Mouse (Mus musculus) hindbrain, embryonic 11.5 days (tissue): ENCODE measurements at regions not wholly inside any gene's neighbourhood (a gene's known extent, or its start where the extent isn't known, plus 50 kb on each side); places are given as distances from the start of the nearest gene placed in this dataset.

Source experiments
- ATAC-seq: fragments of 200-750 bp; cut with Nextera tagmentation; 2 replicates; pipeline ENCODE4 v1.8.0; 2017; ENCODE audit warnings: mild to moderate bottlenecking, moderate TSS enrichment, moderate library complexity; ENCODE audit not compliant: low FRiP score
- DNase-seq: peaks from one replicate; pipeline ENCODE4 v3.0.0-alpha.2; 2015; ENCODE audit warnings: low spot score
- H3K27ac ChIP-seq: fragments of 300-500 bp; sonication (generic); 2 replicates; pipeline ENCODE4 v1.5.1; 2014; ENCODE audit warnings: mild to moderate bottlenecking, low read depth, low read length
- H3K27me3 ChIP-seq: fragments of 300-500 bp; sonication (generic); 2 replicates; pipeline ENCODE4 v1.6.1; 2014; ENCODE audit warnings: mild to moderate bottlenecking, low read length, moderate library complexity, mixed read lengths; ENCODE audit not compliant: control insufficient read depth, insufficient read depth
- H3K36me3 ChIP-seq: fragments of 300-500 bp; sonication (generic); 2 replicates; pipeline ENCODE4 v1.6.1; 2014; ENCODE audit warnings: mild to moderate bottlenecking, low read length, moderate library complexity, mixed read lengths; ENCODE audit not compliant: control insufficient read depth, insufficient read depth
- H3K4me1 ChIP-seq: fragments of 300-500 bp; sonication (generic); replicated peaks from 2 replicates; pipeline ENCODE4 v1.6.1; 2014; ENCODE audit warnings: low read length, mixed read lengths; ENCODE audit not compliant: control insufficient read depth, insufficient read depth
- H3K4me2 ChIP-seq: fragments of 300-500 bp; sonication (generic); replicated peaks from 2 replicates; pipeline ENCODE4 v1.6.1; 2014; ENCODE audit warnings: mild to moderate bottlenecking, low read depth, low read length
- H3K4me3 ChIP-seq: fragments of 300-500 bp; sonication (generic); 2 replicates; pipeline ENCODE4 v1.5.1; 2014; ENCODE audit warnings: low read depth, low read length
- H3K9ac ChIP-seq: fragments of 300-500 bp; sonication (generic); 2 replicates; pipeline ENCODE4 v1.6.1; 2014; ENCODE audit warnings: low read depth, low read length
- H3K9me3 ChIP-seq: fragments of 300-500 bp; sonication (generic); 2 replicates; pipeline ENCODE4 v1.6.1; 2016; ENCODE audit warnings: low read length; ENCODE audit not compliant: control insufficient read depth
- WGBS: fragments of 180-500 bp; shearing (Covaris S2); extraction: QIAGEN DNeasy Blood & Tissue Kit; methylation state at CpG from one replicate; pipeline ENCODE4 v1.1.7; 2014; 5-methylcytosine and 5-hydroxymethylcytosine counted together

- no peak overlapping the region for H3K9ac ChIP-seq
- no peak overlapping the region for H3K27ac ChIP-seq
- no peak overlapping the region for H3K4me3 ChIP-seq
- no peaks in the 10 kb centered on the region for H3K36me3 ChIP-seq
- H3K4me1 ChIP-seq = no peaks in the 10 kb centered on the region
- 95% methylated on average over 7 of the region's 7 CpGs for WGBS
- no peaks in the 10 kb centered on the region for H3K9me3 ChIP-seq
- ATAC-seq (no peak), DNase-seq (no peak)
- H3K27me3 ChIP-seq = no peaks in the 10 kb centered on the region
- H3K4me2 ChIP-seq = no peak overlapping the region
Observed at GRCm38 (mm10) chr5:119169274-119169673, 501.2 kb upstream of the Tbx3 start.

GRCm38 (mm10) chr5:119171626-119172025, 498.8 kb upstream of the Tbx3 start:
- Histone ChIP-seq H3K9ac (no peak overlapping the region), H3K27me3 (no peaks in the 10 kb centered on the region), H3K27ac (no peak overlapping the region), H3K4me2 (no peak overlapping the region), H3K36me3 (no peaks in the 10 kb centered on the region), H3K4me1 (no peaks in the 10 kb centered on the region), H3K4me3 (no peak overlapping the region), H3K9me3 (no peaks in the 10 kb centered on the region)
- 79% methylated on average over 1 of the region's 1 CpGs for WGBS
- no peak for DNase-seq
- no peak for ATAC-seq

- no peaks in the 10 kb centered on the region for H3K9me3 ChIP-seq
- no peak overlapping the region for H3K4me2 ChIP-seq
- no peaks in the 10 kb centered on the region for H3K36me3 ChIP-seq
- no peak for DNase-seq
- H3K27me3 ChIP-seq = no peaks in the 10 kb centered on the region
- H3K27ac ChIP-seq = no peak overlapping the region
- H3K9ac ChIP-seq = no peak overlapping the region
- ATAC-seq = no peak
- no peaks in the 10 kb centered on the region for H3K4me1 ChIP-seq
- no peak overlapping the region for H3K4me3 ChIP-seq
- 73% methylated on average over 9 of the region's 9 CpGs for WGBS
Observed at GRCm38 (mm10) chr5:119178805-119179204, 491.7 kb upstream of the Tbx3 start.

GRCm38 (mm10) chr5:119183545-119184047, 486.9 kb upstream of the Tbx3 start:
- Histone ChIP-seq H3K36me3 (no peaks in the 10 kb centered on the region), H3K9me3 (no peaks in the 10 kb centered on the region), H3K4me1 (no peaks in the 10 kb centered on the region), H3K27me3 (no peaks in the 10 kb centered on the region), H3K4me3 (no peak overlapping the region), H3K4me2 (no peak overlapping the region), H3K27ac (no peak overlapping the region), H3K9ac (no peak overlapping the region)
- 72% methylated on average over 5 of the region's 5 CpGs for WGBS
- no peak for ATAC-seq
- DNase-seq = no peak

- WGBS = 52% methylated on average over 3 of the region's 3 CpGs
- no peak for ATAC-seq
Observed at GRCm38 (mm10) chr5:119186611-119187010, 483.9 kb upstream of the Tbx3 start.

GRCm38 (mm10) chr5:119188476-119188875, 482.0 kb upstream of the Tbx3 start:
- Histone ChIP-seq H3K4me1 (no peaks in the 10 kb centered on the region), H3K4me3 (no peak overlapping the region), H3K36me3 (no peaks in the 10 kb centered on the region), H3K9ac (no peak overlapping the region), H3K4me2 (no peak overlapping the region), H3K27me3 (no peaks in the 10 kb centered on the region), H3K9me3 (0 out of 2 replicates have a peak, but pooled peaks cover 2% of the 10 kb centered on the region), H3K27ac (no peak overlapping the region)
- no peak for ATAC-seq
- DNase-seq = no peak
- WGBS = 41% methylated on average over 6 of the region's 6 CpGs

More at GRCm38 (mm10) chr5:119186611-119187010, 483.9 kb upstream of the Tbx3 start:
- no peak overlapping the region for H3K4me3 ChIP-seq
- DNase-seq = no peak
- no peak overlapping the region for H3K9ac ChIP-seq
- no peak overlapping the region for H3K27ac ChIP-seq
- H3K36me3 ChIP-seq = no peaks in the 10 kb centered on the region
- 0 out of 2 replicates have a peak, but pooled peaks cover 2% of the 10 kb centered on the region for H3K9me3 ChIP-seq
- no peaks in the 10 kb centered on the region for H3K4me1 ChIP-seq
- H3K4me2 ChIP-seq = no peak overlapping the region
- no peaks in the 10 kb centered on the region for H3K27me3 ChIP-seq

GRCm38 (mm10) chr5:119193699-119194681, 476.5 kb upstream of the Tbx3 start:
- WGBS = 64% methylated on average over 21 of the region's 21 CpGs
- no peak overlapping the region for H3K4me3 ChIP-seq

GRCm38 (mm10) chr5:119199906-119200305, 470.6 kb upstream of the Tbx3 start:
- H3K27me3 ChIP-seq = no peaks in the 10 kb centered on the region
- no peaks in the 10 kb centered on the region for H3K36me3 ChIP-seq
- no peaks in the 10 kb centered on the region for H3K9me3 ChIP-seq
- H3K4me1 ChIP-seq = no peaks in the 10 kb centered on the region
- H3K4me2 ChIP-seq = no peak overlapping the region
- no peak overlapping the region for H3K27ac ChIP-seq
- H3K4me3 ChIP-seq = no peak overlapping the region
- WGBS = 53% methylated on average over 9 of the region's 9 CpGs
- DNase-seq = no peak
- ATAC-seq = no peak
- no peak overlapping the region for H3K9ac ChIP-seq

More at GRCm38 (mm10) chr5:119193699-119194681, 476.5 kb upstream of the Tbx3 start:
- no peak overlapping the region for H3K4me2 ChIP-seq
- H3K9me3 ChIP-seq = 0 out of 2 replicates have a peak, but pooled peaks cover 2% of the 10 kb centered on the region
- H3K27me3 ChIP-seq = no peaks in the 10 kb centered on the region
- ATAC-seq = no peak
- no peak for DNase-seq
- H3K36me3 ChIP-seq = no peaks in the 10 kb centered on the region
- H3K9ac ChIP-seq = no peak overlapping the region
- no peak overlapping the region for H3K27ac ChIP-seq
- H3K4me1 ChIP-seq = no peaks in the 10 kb centered on the region

- no peak overlapping the region for H3K27ac ChIP-seq
- WGBS = 82% methylated on average over 8 of the region's 8 CpGs
- H3K4me3 ChIP-seq = no peak overlapping the region
- H3K4me1 ChIP-seq = no peaks in the 10 kb centered on the region
- no peaks in the 10 kb centered on the region for H3K27me3 ChIP-seq
- no peak for ATAC-seq
- no peaks in the 10 kb centered on the region for H3K9me3 ChIP-seq
- no peak overlapping the region for H3K9ac ChIP-seq
- H3K36me3 ChIP-seq = no peaks in the 10 kb centered on the region
- H3K4me2 ChIP-seq = no peak overlapping the region
- DNase-seq = no peak
Observed at GRCm38 (mm10) chr5:119201251-119201650, 469.2 kb upstream of the Tbx3 start.
